Mouse (Mus musculus): ENCODE data around the gene Pml.

- TF ChIP-seq CTCF (IDR thresholded peaks at IDR 0.05; ENCODE audit: low read depth, low read length): no peak
- TF ChIP-seq POLR2A (IDR thresholded peaks at IDR 0.05; ENCODE audit: borderline replicate concordance, low read depth, low read length): no peak
Observed at GRCm38 (mm10) chr9:58297961-58298477, 48.4 kb upstream of the Pml start.

Measured in bone marrow macrophage, adult 2 months (primary cell).